Mouse (Mus musculus) thymus, adult 2 months (tissue): ENCODE measurements around the gene Dnah17. TPM values are rescaled to one million over a fixed set of nuclear protein-coding genes. Genes with fewer than 3 reads are reported as not detected.

Experiments used
- DNase-seq: peaks from one replicate; pipeline ENCODE4 v3.0.0; 2021
- H3K27ac ChIP-seq: fragments of 200-500 bp; 2 replicates; pipeline ENCODE4 v1.5.1; 2012; ENCODE audit warnings: low read length, control low read depth; ENCODE audit not compliant: control insufficient read depth, insufficient read depth
- H3K27me3 ChIP-seq: fragments of 200-500 bp; 2 replicates; pipeline ENCODE4 v1.6.1; 2012; ENCODE audit warnings: mild to moderate bottlenecking, low read length, moderate library complexity, mixed read lengths; ENCODE audit not compliant: control insufficient read depth, insufficient read depth
- H3K36me3 ChIP-seq: fragments of 200-500 bp; 2 replicates; pipeline ENCODE4 v1.6.1; 2012; ENCODE audit warnings: mild to moderate bottlenecking, low read length, moderate library complexity; ENCODE audit not compliant: control insufficient read depth, insufficient read depth
- H3K4me1 ChIP-seq: fragments of 200-500 bp; replicated peaks from 2 replicates; pipeline ENCODE4 v1.6.1; 2012; ENCODE audit warnings: low read length; ENCODE audit not compliant: control insufficient read depth, insufficient read depth
- H3K4me3 ChIP-seq: fragments of 200-500 bp; 2 replicates; pipeline ENCODE4 v1.5.1; 2012; ENCODE audit warnings: mild to moderate bottlenecking, low read length, control low read depth, moderate library complexity; ENCODE audit not compliant: control insufficient read depth, insufficient read depth
- CTCF ChIP-seq: fragments of 200-500 bp; IDR thresholded peaks from 2 replicates; pipeline ENCODE4 v1.5.1; 2012; ENCODE audit warnings: mild to moderate bottlenecking, control low read depth, low read length, moderate library complexity, borderline replicate concordance; ENCODE audit not compliant: control insufficient read depth, poor library complexity, insufficient read depth; ENCODE audit errors: extremely low read depth
- POLR2A ChIP-seq: fragments of 200-500 bp; IDR thresholded peaks from 2 replicates; pipeline ENCODE4 v1.6.1; 2012; ENCODE audit warnings: mild to moderate bottlenecking, low read length, control low read depth, moderate library complexity; ENCODE audit not compliant: control insufficient read depth, poor library complexity, insufficient read depth; ENCODE audit errors: extremely low read depth
- WGBS: fragments of 180-500 bp; shearing (Covaris S2); methylation state at CpG from one replicate; pipeline ENCODE4 v1.1.7; 2018; 5-methylcytosine and 5-hydroxymethylcytosine counted together
- polyA plus RNA-seq: library from polyadenylated mRNA; depleted of rRNA; stranded (reverse); fragments of >200 nt; gene quantifications from 2 replicates; pipeline ENCODE4 v1.2.3, GENCODE M21; 2012

Dnah17 gene
- polyA plus RNA-seq, 1 experiment: 2.3 TPM

- Histone ChIP-seq H3K36me3 (peaks cover 51% of the 10 kb centered on the region), H3K27me3 (no peaks in the 10 kb centered on the region), H3K4me1 (no peaks in the 10 kb centered on the region), H3K4me3 (no peak overlapping the region), H3K27ac (no peak overlapping the region)
- 94% methylated on average over 5 of the region's 5 CpGs for WGBS
- TF ChIP-seq POLR2A: no peak
- no peak for TF ChIP-seq CTCF
- DNase-seq: no peak
Observed at GRCm38 (mm10) chr11:118166626-118167025, 36.2 kb upstream of the Dnah17 start.

- Histone ChIP-seq H3K4me1 (no peaks in the 10 kb centered on the region), H3K27me3 (no peaks in the 10 kb centered on the region), H3K27ac (no peak overlapping the region), H3K36me3 (peaks cover 47% of the 10 kb centered on the region), H3K4me3 (no peak overlapping the region)
- no peak for DNase-seq
- TF ChIP-seq CTCF (no peak), POLR2A (no peak)
- 95% methylated on average over 11 of the region's 11 CpGs for WGBS
Observed at GRCm38 (mm10) chr11:118165681-118166080, 35.2 kb upstream of the Dnah17 start.

- TF ChIP-seq POLR2A (no peak), CTCF (no peak)
- H3K27me3 ChIP-seq: no peaks in the 10 kb centered on the region
- H3K4me1 ChIP-seq: no peaks in the 10 kb centered on the region
- H3K27ac ChIP-seq: no peak overlapping the region
- DNase-seq: no peak
- peaks cover 36% of the 10 kb centered on the region for H3K36me3 ChIP-seq
- WGBS: 94% methylated on average over 8 of the region's 8 CpGs
- H3K4me3 ChIP-seq: no peak overlapping the region
Observed at GRCm38 (mm10) chr11:118164566-118164965, 34.1 kb upstream of the Dnah17 start.

GRCm38 (mm10) chr11:118162245-118162644, 31.8 kb upstream of the Dnah17 start:
- no peak for DNase-seq
- Histone ChIP-seq H3K27ac (no peak overlapping the region), H3K4me1 (no peaks in the 10 kb centered on the region), H3K4me3 (no peak overlapping the region), H3K36me3 (peaks cover 20% of the 10 kb centered on the region), H3K27me3 (no peaks in the 10 kb centered on the region)
- WGBS: 88% methylated on average over 10 of the region's 10 CpGs
- TF ChIP-seq CTCF: no peak
- no peak for TF ChIP-seq POLR2A

GRCm38 (mm10) chr11:118161240-118161639, 30.8 kb upstream of the Dnah17 start:
- H3K27ac ChIP-seq: no peak overlapping the region
- no peak for TF ChIP-seq CTCF
- no peak for TF ChIP-seq POLR2A
- H3K36me3 ChIP-seq: peaks cover 10% of the 10 kb centered on the region
- H3K27me3 ChIP-seq: no peaks in the 10 kb centered on the region
- H3K4me1 ChIP-seq: no peaks in the 10 kb centered on the region
- WGBS: 95% methylated on average over 6 of the region's 6 CpGs
- DNase-seq: no peak
- H3K4me3 ChIP-seq: no peak overlapping the region

- no peak for DNase-seq
- Histone ChIP-seq H3K4me3 (no peak overlapping the region), H3K27me3 (no peaks in the 10 kb centered on the region), H3K27ac (no peak overlapping the region), H3K36me3 (peaks cover 8% of the 10 kb centered on the region), H3K4me1 (no peaks in the 10 kb centered on the region)
- WGBS: 96% methylated on average over 2 of the region's 2 CpGs
- TF ChIP-seq POLR2A (no peak), CTCF (no peak)
Observed at GRCm38 (mm10) chr11:118160763-118161162, 30.3 kb upstream of the Dnah17 start.

GRCm38 (mm10) chr11:118158753-118159152, 28.3 kb upstream of the Dnah17 start:
- Histone ChIP-seq H3K4me3 (no peak overlapping the region), H3K27me3 (no peaks in the 10 kb centered on the region), H3K36me3 (peaks cover 6% of the 10 kb centered on the region), H3K4me1 (no peaks in the 10 kb centered on the region), H3K27ac (no peak overlapping the region)
- no peak for DNase-seq
- WGBS: 82% methylated on average over 4 of the region's 4 CpGs
- TF ChIP-seq CTCF (no peak), POLR2A (no peak)
